Mouse (Mus musculus) forebrain, embryonic 16.5 days (tissue): ENCODE results near the gene Tceanc2. TPM values are rescaled to one million over a fixed set of nuclear protein-coding genes. Genes with fewer than 3 reads are reported as not detected.
"Not testable (repeated sequence)": the region's sequence is repeated elsewhere in the genome, so short reads cannot be mapped to it uniquely, and the experiment has no call there.

Experiments
- ATAC-seq: fragments of 200-750 bp; cut with Nextera tagmentation; 2 replicates; pipeline ENCODE4 v1.8.0; 2017; ENCODE audit warnings: mild to moderate bottlenecking, moderate library complexity
- H3K27ac ChIP-seq: fragments of 300-500 bp; sonication (generic); 2 replicates; pipeline ENCODE4 v1.5.1; 2014; ENCODE audit warnings: low read length, control low read depth
- H3K27me3 ChIP-seq: fragments of 300-500 bp; sonication (generic); replicated peaks from 2 replicates; pipeline ENCODE4 v1.6.1; 2014; ENCODE audit warnings: low read length; ENCODE audit not compliant: control insufficient read depth, insufficient read depth
- H3K36me3 ChIP-seq: fragments of 300-500 bp; sonication (generic); 2 replicates; pipeline ENCODE4 v1.6.1; 2014; ENCODE audit not compliant: control insufficient read depth, insufficient read depth
- H3K4me1 ChIP-seq: fragments of 300-500 bp; sonication (generic); replicated peaks from 2 replicates; pipeline ENCODE4 v1.6.1; 2014; ENCODE audit warnings: low read length; ENCODE audit not compliant: control insufficient read depth, insufficient read depth
- H3K4me2 ChIP-seq: fragments of 300-500 bp; sonication (generic); 2 replicates; pipeline ENCODE4 v1.6.1; 2014; ENCODE audit warnings: mild to moderate bottlenecking, low read length, control low read depth
- H3K4me3 ChIP-seq: fragments of 300-500 bp; sonication (generic); replicated peaks from 2 replicates; pipeline ENCODE4 v1.5.1; 2014; ENCODE audit warnings: mild to moderate bottlenecking, low read length, control low read depth
- H3K9ac ChIP-seq: fragments of 300-500 bp; sonication (generic); replicated peaks from 2 replicates; pipeline ENCODE4 v1.6.1; 2014; ENCODE audit warnings: low read depth, low read length, control low read depth
- H3K9me3 ChIP-seq: fragments of 300-500 bp; sonication (generic); 2 replicates; pipeline ENCODE4 v1.6.1; 2016; ENCODE audit warnings: low read length; ENCODE audit not compliant: control insufficient read depth
- WGBS: fragments of 180-500 bp; shearing (Covaris S2); extraction: QIAGEN DNeasy Blood & Tissue Kit; methylation state at CpG from one replicate; pipeline ENCODE4 v1.1.7; 2014; 5-methylcytosine and 5-hydroxymethylcytosine counted together
- polyA plus RNA-seq: library from polyadenylated mRNA; unstranded; fragments of >200 nt; fragmentation: Nextera tagmentation; extraction: Ambion mirVana; gene quantifications from 2 replicates; pipeline ENCODE4 v1.2.1, GENCODE M21; 2015

Gene Tceanc2
- polyA plus RNA-seq, 1 experiment from 2014 or later: 21.1 TPM

DNA sequence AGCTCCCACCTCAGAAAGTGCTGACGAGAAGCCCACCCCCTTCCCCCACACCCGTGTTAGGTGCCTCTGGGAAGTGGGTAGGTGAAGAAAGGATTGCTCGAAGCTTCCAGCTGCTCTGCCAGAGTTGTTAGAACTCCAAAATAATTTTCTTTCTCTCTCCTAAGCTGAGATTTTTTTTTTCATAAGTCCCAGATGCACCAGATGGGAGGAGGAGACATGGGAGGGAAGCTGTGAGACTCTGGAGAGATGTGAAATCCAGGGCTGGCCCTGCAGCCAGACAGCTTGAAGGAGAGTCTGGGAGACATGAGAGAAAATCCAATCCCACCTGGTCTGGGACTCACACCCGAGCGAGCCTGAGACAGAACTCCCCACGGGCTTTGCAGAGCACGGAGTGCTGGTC is 54.5 kb downstream of the Tceanc2 start:
- Histone ChIP-seq H3K9ac (no peak overlapping the region), H3K4me2 (no peak overlapping the region), H3K36me3 (no peaks in the 10 kb centered on the region), H3K9me3 (no peaks in the 10 kb centered on the region), H3K27me3 (no peaks in the 10 kb centered on the region), H3K27ac (no peak overlapping the region), H3K4me3 (no peak overlapping the region), H3K4me1 (peaks cover 12% of the 10 kb centered on the region)
- no peak for ATAC-seq
- 66% methylated on average over 7 of the region's 7 CpGs for WGBS

DNA sequence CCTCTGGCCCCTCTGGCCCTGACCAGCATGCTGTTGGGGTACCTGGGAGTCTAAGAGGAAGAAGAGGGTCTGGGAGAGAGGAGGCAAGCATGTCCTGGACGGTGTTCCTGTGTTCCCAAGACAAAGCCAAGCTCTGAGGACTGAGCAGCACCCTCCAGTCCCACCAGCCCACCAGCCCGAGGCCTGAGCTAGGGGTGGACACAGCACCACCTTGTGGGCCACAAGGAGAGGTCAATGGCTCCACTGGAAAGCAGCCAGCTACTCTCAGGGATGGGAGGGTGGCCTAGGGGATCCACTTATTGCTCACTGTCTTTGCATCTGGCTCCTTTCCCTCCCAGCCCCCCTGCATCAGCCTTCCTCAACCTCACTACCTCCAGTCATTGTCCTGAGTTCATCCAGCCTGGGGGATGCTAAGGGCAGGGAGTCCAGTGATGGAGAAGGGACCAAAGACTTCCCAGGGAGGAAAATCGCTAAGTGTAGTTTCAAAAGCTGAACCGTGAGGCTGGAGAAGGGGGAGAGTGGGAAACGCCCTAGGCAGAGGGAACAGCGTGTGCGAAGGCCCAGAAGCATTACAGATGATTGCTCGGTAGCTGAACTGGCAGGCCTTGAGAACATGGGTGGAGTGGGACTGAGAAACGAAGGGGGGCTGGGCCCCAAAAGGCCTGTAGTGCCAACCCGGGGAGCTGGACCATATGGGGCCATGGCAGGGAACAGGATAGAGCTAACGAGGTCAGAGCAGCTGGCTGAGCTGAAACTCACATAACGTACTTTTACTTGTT is 57.6 kb downstream of the Tceanc2 start:
- Histone ChIP-seq H3K4me3 (no peak overlapping the region), H3K4me2 (no peak overlapping the region), H3K9ac (no peak overlapping the region), H3K36me3 (no peaks in the 10 kb centered on the region), H3K4me1 (no peaks in the 10 kb centered on the region; the same call in 1 of the 2 replicates), H3K9me3 (no peaks in the 10 kb centered on the region), H3K27me3 (no peaks in the 10 kb centered on the region), H3K27ac (no peak overlapping the region)
- WGBS: 34% methylated on average over 12 of the region's 12 CpGs
- ATAC-seq: no peak

DNA sequence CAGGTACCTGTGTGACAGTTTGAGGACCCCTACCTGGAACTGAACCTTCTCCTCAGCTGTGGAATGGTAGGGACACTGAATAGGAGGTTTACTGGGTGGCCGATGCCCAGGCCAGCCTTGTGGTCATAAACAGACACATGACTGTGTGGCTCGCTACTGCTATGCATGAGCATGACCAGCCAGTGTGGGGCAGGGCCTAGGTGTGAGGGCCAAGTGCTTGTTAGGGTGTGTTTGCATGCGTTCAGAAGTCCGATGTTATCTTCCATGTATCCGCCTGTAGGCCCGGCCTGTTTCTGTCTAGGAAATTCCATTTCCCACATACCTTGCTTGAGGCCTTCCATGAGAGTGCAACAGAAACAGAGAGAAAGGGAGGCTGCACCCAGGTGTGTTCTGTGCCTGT is 58.2 kb downstream of the Tceanc2 start:
- Histone ChIP-seq H3K4me3 (no peak overlapping the region), H3K27me3 (no peaks in the 10 kb centered on the region), H3K4me2 (no peak overlapping the region), H3K27ac (no peak overlapping the region), H3K9me3 (no peaks in the 10 kb centered on the region), H3K9ac (no peak overlapping the region), H3K36me3 (no peaks in the 10 kb centered on the region), H3K4me1 (no peaks in the 10 kb centered on the region; the same call in 1 of the 2 replicates)
- WGBS: 92% methylated on average over 6 of the region's 6 CpGs
- no peak for ATAC-seq

DNA sequence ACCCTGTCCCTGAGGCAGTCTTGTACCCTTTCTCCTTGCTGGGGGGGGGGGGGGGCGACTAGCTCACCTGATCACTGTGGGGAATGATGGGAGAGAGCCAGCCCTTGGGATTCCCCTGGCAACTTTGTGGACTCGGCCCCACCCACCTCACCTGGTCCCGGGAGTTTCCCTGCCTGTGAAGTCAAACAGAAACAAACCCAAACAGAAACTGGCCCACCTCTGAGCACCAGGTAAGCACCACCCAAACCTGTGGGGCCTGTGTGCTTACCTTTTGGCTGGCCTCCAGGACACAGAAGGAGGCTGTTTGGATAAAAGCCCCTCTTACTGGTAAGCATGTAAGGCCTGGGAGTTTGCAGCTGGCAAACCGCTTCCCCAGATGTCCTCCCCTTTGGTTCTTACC is 59.9 kb downstream of the Tceanc2 start:
- ATAC-seq: no peak
- H3K4me1 ChIP-seq: no peaks in the 10 kb centered on the region; the same call in 1 of the 2 replicates
- no peaks in the 10 kb centered on the region for H3K27me3 ChIP-seq
- H3K4me3 ChIP-seq: no peak overlapping the region
- H3K4me2 ChIP-seq: no peak overlapping the region
- H3K9ac ChIP-seq: no peak overlapping the region
- H3K9me3 ChIP-seq: no peaks in the 10 kb centered on the region
- no peaks in the 10 kb centered on the region for H3K36me3 ChIP-seq
- H3K27ac ChIP-seq: no peak overlapping the region
- WGBS: 62% methylated on average over 4 of the region's 4 CpGs

DNA sequence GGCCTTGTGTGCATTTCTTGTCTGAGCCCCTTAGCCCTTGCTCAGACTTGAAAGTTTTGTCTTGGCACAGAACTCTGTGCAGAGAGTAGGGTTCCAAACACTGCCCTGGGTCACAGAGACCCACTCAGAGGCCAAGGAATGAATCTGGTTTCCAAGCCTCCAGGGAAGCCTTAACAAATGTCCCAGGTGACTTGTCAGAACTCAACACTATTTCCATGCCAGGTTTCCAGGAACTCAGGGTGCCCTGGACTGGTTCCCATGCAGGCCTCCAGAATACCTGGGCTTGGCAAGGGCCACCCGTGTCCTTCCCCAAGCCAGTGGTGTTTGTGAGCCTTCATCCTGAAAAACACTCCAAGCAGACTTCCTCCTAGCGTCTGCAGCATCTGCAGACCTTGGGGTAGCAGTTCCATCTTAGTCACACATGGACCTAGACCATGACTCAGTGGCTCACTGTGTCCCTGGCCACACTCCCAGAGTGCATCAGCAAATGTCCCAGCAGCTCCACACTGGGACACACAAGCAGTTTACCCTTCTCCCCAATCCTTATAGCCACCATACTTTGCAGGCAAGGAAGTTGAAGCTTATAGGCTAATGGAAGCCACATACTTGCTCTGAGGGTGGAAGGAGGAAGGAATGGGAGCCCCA is 61.1 kb downstream of the Tceanc2 start:
- H3K4me2 ChIP-seq: no peak overlapping the region
- no peak for ATAC-seq
- 83% methylated on average over 2 of the region's 2 CpGs for WGBS
- H3K27ac ChIP-seq: no peak overlapping the region
- H3K4me1 ChIP-seq: no peaks in the 10 kb centered on the region; the same call in 1 of the 2 replicates
- H3K9me3 ChIP-seq: no peaks in the 10 kb centered on the region
- no peak overlapping the region for H3K4me3 ChIP-seq
- H3K36me3 ChIP-seq: no peaks in the 10 kb centered on the region
- no peak overlapping the region for H3K9ac ChIP-seq
- no peaks in the 10 kb centered on the region for H3K27me3 ChIP-seq

DNA sequence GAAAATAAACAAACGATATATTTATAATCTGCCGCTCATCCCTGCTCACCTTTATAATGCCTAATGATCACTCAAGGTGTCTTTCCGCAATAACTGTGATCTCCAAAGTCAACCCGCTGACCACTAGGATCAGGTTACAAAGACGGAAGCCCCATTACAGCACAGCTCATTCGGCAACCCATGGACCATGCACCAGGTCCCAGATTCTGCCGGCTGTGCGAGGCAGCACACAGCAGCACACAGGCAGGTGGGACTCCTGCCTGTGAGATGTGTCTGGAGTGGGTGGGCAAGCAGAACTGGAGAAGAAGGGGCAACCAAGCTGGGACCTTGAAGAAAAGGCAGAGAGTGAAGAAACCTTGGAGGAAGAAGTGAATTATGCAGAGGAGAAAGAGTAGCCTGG is 64.6 kb downstream of the Tceanc2 start:
- Histone ChIP-seq H3K36me3 (no peaks in the 10 kb centered on the region), H3K4me3 (no peak overlapping the region), H3K4me1 (no peaks in the 10 kb centered on the region), H3K27me3 (no peaks in the 10 kb centered on the region), H3K4me2 (no peak overlapping the region), H3K9ac (no peak overlapping the region), H3K27ac (no peak overlapping the region), H3K9me3 (no peaks in the 10 kb centered on the region)
- ATAC-seq: no peak
- 71% methylated on average over 8 of the region's 8 CpGs for WGBS

DNA sequence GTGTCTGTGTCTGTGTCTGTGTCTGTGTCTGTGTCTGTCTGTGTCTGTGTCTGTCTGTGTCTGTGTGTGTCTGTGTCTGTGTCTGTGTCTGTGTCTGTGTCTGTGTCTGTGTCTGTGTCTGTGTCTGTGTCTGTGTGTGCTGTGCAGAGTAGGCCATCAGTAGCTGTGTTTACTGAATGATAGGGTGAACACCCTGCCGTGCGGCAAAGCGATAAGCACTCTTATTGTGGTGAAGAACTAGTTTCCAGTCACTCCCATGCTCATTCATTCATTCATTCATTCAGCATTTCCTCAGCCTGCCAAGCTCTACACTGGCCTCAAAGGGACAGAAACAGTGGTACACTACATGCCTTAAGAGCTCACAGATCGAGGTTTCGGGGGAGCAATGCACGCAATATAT is 69.7 kb downstream of the Tceanc2 start:
- H3K4me1 ChIP-seq, ATAC-seq, H3K27me3 ChIP-seq, H3K9ac ChIP-seq, H3K27ac ChIP-seq, H3K4me2 ChIP-seq, H3K4me3 ChIP-seq, H3K9me3 ChIP-seq, H3K36me3 ChIP-seq: not testable (repeated sequence)
- WGBS: 94% methylated on average over 6 of the region's 6 CpGs

DNA sequence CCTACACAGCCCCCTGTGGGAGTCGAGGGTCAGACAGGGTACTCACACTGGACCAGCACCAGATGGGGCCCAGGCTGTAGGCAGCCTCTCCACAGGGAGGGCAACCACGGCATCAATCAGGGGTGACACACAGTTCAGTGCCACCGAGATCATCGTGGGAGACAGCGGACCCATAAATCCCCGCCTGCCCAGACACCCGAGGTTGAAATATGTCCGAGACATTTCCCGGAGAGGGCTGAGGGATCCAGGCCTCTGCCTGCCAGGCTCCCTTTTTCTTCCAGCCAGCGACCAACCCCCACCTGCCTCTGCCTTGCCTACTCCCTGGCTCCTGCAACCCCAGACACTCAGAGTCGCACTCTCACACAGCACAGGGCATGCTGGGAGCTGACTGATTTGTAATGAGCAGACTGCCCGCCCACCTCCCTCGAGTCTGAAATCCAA is 70.6 kb downstream of the Tceanc2 start:
- Histone ChIP-seq H3K4me3 (no peak overlapping the region), H3K27me3 (no peaks in the 10 kb centered on the region), H3K4me2 (no peak overlapping the region), H3K4me1 (0 out of 2 replicates have a peak, but pooled peaks cover 3% of the 10 kb centered on the region), H3K9ac (no peak overlapping the region), H3K9me3 (no peaks in the 10 kb centered on the region), H3K27ac (no peak overlapping the region), H3K36me3 (no peaks in the 10 kb centered on the region)
- no peak for ATAC-seq
- 52% methylated on average over 13 of the region's 13 CpGs for WGBS

DNA sequence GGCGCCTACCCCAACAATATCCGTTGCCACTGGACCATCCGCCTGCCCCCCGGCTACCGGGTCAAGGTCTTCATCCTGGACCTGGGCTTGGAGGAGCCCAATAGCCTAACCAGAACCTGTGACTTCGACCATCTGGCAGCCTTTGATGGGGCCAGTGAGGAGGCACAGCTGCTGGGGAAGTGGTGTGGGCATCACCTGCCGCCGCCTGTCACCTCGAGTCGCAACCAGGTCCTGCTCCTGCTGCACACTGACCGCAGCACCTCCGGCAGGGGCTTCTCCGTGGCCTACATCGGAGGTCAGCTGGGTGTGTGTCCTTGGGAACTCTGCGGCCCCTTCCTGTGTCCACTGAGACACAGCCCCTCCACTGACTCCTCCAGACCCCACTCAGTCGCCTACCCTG is 72.1 kb downstream of the Tceanc2 start:
- Histone ChIP-seq H3K9ac (no peak overlapping the region), H3K9me3 (no peaks in the 10 kb centered on the region), H3K27me3 (no peaks in the 10 kb centered on the region), H3K27ac (no peak overlapping the region), H3K4me3 (no peak overlapping the region), H3K4me1 (0 out of 2 replicates have a peak, but pooled peaks cover 3% of the 10 kb centered on the region), H3K4me2 (no peak overlapping the region), H3K36me3 (no peaks in the 10 kb centered on the region)
- WGBS: 91% methylated on average over 16 of the region's 16 CpGs
- ATAC-seq: no peak
